Mouse (Mus musculus) forebrain, embryonic 15.5 days (tissue): Measurements from ENCODE around the gene Gm20772. TPM values are rescaled to one million over a fixed set of nuclear protein-coding genes. Genes with fewer than 3 reads are reported as not detected.
"Not testable (repeated sequence)": the region's sequence is repeated elsewhere in the genome, so short reads cannot be mapped to it uniquely, and the experiment has no call there.

Experiments used
- ATAC-seq: fragments of 200-750 bp; cut with Nextera tagmentation; replicated peaks from 2 replicates; pipeline ENCODE4 v1.8.0; 2017; ENCODE audit warnings: mild to moderate bottlenecking, moderate TSS enrichment, moderate library complexity
- H3K27ac ChIP-seq: fragments of 300-500 bp; sonication (generic); replicated peaks from 2 replicates; pipeline ENCODE4 v1.5.1; 2015; ENCODE audit warnings: mild to moderate bottlenecking, inconsistent platforms
- H3K27me3 ChIP-seq: fragments of 300-500 bp; sonication (generic); 2 replicates; pipeline ENCODE4 v1.6.1; 2015; ENCODE audit warnings: inconsistent platforms
- H3K36me3 ChIP-seq: fragments of 300-500 bp; sonication (generic); 2 replicates; pipeline ENCODE4 v1.6.1; 2015; ENCODE audit warnings: mild to moderate bottlenecking, inconsistent platforms
- H3K4me1 ChIP-seq: fragments of 300-500 bp; sonication (generic); 2 replicates; pipeline ENCODE4 v1.6.1; 2015; ENCODE audit warnings: inconsistent platforms
- H3K4me2 ChIP-seq: fragments of 300-500 bp; sonication (generic); replicated peaks from 2 replicates; pipeline ENCODE4 v1.6.1; 2015; ENCODE audit warnings: mild to moderate bottlenecking, inconsistent platforms
- H3K4me3 ChIP-seq: fragments of 300-500 bp; sonication (generic); 2 replicates; pipeline ENCODE4 v1.5.1; 2015; ENCODE audit warnings: mild to moderate bottlenecking, inconsistent platforms
- H3K9ac ChIP-seq: fragments of 300-500 bp; sonication (generic); replicated peaks from 2 replicates; pipeline ENCODE4 v1.6.1; 2015; ENCODE audit warnings: mild to moderate bottlenecking, inconsistent platforms
- H3K9me3 ChIP-seq: fragments of 300-500 bp; sonication (generic); 2 replicates; pipeline ENCODE4 v1.6.1; 2016; ENCODE audit warnings: inconsistent platforms
- WGBS: fragments of 180-500 bp; shearing (Covaris S2); methylation state at CpG from one replicate; pipeline ENCODE4 v1.1.7; 2015; ENCODE audit warnings: mixed read lengths; 5-methylcytosine and 5-hydroxymethylcytosine counted together
- polyA plus RNA-seq: library from polyadenylated mRNA; unstranded; fragments of >200 nt; fragmentation: Nextera tagmentation; extraction: Ambion mirVana; gene quantifications from 2 replicates; pipeline ENCODE4 v1.2.1, GENCODE M21; 2015

Gene Gm20772
- not detected in 2 replicates for polyA plus RNA-seq

GRCm38 (mm10) chrY:17874441-17874840 lies at the start of gene Gm20772, which contains the start of gene Gm20831:
Gene Gm20772, plus strand, starts transcription at chrY:17874741.
Gene Gm20831, plus strand, starts transcription at chrY:17874741.
- not testable (repeated sequence) for H3K27ac ChIP-seq, H3K27me3 ChIP-seq, H3K4me3 ChIP-seq, H3K4me2 ChIP-seq, H3K4me1 ChIP-seq, H3K9ac ChIP-seq, H3K36me3 ChIP-seq, ATAC-seq, H3K9me3 ChIP-seq

DNA sequence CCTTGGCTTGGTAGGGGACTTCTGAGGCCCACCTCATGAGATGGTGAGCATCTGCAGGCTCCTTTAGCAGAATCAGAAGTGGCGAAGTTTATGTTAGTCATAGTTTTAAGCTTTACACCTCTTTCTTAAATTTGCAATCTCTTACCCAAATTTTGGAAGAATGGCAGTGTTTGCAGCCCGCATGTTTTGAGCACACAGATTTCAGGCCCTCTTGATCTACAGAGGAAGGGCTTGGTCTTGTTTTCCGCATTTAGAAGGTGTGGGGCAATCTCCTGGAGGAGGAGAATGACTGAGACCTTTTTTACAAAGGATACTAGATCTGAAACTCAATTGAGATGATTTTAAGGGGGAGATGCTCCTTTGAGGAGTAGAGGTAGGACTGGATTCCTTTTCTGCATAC lies 28.4 kb upstream of the Gm20772 start, which contains the start of gene Gm21904:
TSS of gene Gm21904 (minus strand) at position 101 of the 400 bp plus-strand sequence.
- ATAC-seq, H3K9ac ChIP-seq, H3K9me3 ChIP-seq, H3K4me2 ChIP-seq, H3K27me3 ChIP-seq, H3K4me3 ChIP-seq, H3K27ac ChIP-seq, H3K4me1 ChIP-seq, H3K36me3 ChIP-seq: not testable (repeated sequence)
- no CpG with 5 or more reads among the region's 3 CpGs for WGBS

Other genes starting within 250 kb of the Gm20772 start
- not detected in 2 replicates for gene Gm21904, start 28.5 kb upstream of the Gm20772 start, polyA plus RNA-seq
- not detected in 2 replicates for gene Gm20831, start within 50 bp of the Gm20772 start, polyA plus RNA-seq
- not detected in 2 replicates for gene Srsy, start 62.6 kb downstream of the Gm20772 start, polyA plus RNA-seq
- not detected in 2 replicates for gene Gm21764, start 187.1 kb downstream of the Gm20772 start, polyA plus RNA-seq
- gene Ssty1, start 214.4 kb downstream of the Gm20772 start, polyA plus RNA-seq, result not detected in 2 replicates